Mouse (Mus musculus): ENCODE measurements around the gene Dock6. TPM values are rescaled to one million over a fixed set of nuclear protein-coding genes. Genes with fewer than 3 reads are reported as not detected.

Gene Dock6
- total RNA-seq, 2 experiments from 2014 or later = 63.0 to 66.5 TPM

GRCm38 (mm10) chr9:21754516-21755321 lies 97.7 kb downstream of the Dock6 start:
- DNase-seq = peak; percentile 45 to 58
- intact Hi-C loops (cut with DNase I) = no loop called here

GRCm38 (mm10) chr9:21754003-21754402 lies 98.4 kb downstream of the Dock6 start:
- peak; percentile 90 to 93 for DNase-seq
- intact Hi-C loops (cut with DNase I) = no loop called here

DNA sequence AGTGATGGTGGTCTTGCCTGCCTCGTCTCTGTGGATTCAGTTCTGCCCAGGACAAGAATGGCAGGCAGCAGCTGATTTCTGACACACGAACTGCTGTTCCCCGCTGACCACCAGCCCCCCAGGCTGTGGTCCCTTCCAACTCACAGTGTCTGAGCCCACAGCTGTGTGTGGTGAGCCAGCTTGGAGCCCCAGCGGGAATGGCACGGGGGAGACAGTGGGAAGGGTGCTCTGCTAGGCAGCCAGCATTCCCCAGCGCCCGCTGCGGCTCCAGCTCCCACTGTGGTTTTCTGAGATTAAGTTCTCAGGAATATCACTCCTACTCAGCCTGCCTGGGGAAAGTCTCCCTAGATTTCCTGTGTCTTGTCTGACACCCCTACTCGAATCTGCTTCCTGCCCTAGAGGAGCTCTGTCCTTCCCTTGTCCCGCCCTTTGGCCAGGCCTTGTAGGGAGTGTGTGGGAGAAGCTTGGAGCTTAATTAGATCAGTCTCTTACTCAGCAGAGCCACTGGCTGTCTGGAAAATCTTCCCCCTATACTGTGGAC lies 100.1 kb downstream of the Dock6 start:
- intact Hi-C loops (cut with DNase I) = loop anchor here (1.0 kb wide), 1 partner anchor 51 kb away; no protein-coding TSS in a partner anchor
- peak; percentile 82 for DNase-seq

DNA sequence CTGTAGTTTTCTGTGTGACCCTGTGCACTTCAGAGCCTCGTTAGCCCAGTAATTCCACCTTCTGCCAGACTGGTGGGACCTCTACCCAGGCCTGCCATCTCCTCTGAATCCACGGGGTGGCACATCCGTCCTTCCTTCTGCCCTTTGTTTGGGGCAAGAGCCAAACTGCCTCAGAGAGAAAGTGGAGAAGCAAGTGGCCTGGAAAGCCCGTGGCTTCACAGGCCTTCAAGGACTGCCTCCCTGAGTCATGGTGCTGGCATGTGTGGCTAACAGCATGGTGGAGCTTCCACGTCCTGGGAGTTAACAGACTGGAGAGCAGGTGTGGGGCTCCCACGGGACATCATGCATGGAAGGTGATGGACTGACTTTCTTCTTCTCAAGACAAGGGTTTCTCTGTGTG lies 101.1 kb downstream of the Dock6 start:
- DNase-seq = peak; percentile 68 to 77
- intact Hi-C loops (cut with DNase I) = loop anchor here (2.0 kb wide), 1 partner anchor 119 kb away; no protein-coding TSS in a partner anchor

- no peak for DNase-seq
- intact Hi-C loops (cut with DNase I) = loop anchor here (2.0 kb wide), 1 partner anchor 120 kb away; no protein-coding TSS in a partner anchor
These were observed 102.1 kb downstream of the Dock6 start for GRCm38 (mm10) chr9:21750370-21750769.

Small RNAs within 50 kb of the gene (microRNA-seq; reads per million reads assigned to microRNA genes)
- gene Mir7083 = 8.5 to 17.4 reads per million in 2 experiments

Other genes starting within 250 kb of the Dock6 start
- gene Smarca4, start 236.5 kb downstream of the Dock6 start, total RNA-seq (2021) = 10 to 100 TPM; 55.6 to 59.8 TPM
- 10 to 100 TPM in 1 of 2 experiments, 1 to 10 TPM in 1; 8.5 to 10.7 TPM for gene Ldlr, start 129.2 kb downstream of the Dock6 start, total RNA-seq (2021)
- 10 to 100 TPM; 11.9 to 14.5 TPM for gene Spc24, start 92.3 kb downstream of the Dock6 start, total RNA-seq (2021)
- gene Kank2, start 53.9 kb downstream of the Dock6 start, total RNA-seq (2021) = 10 to 100 TPM; 49.5 to 51.9 TPM
- gene Angptl8, start 17.1 kb downstream of the Dock6 start, total RNA-seq (2021) = under 1 TPM in 1 of 2 experiments, not detected in 1; 0.31 TPM
- gene Rab3d, start 65.6 kb upstream of the Dock6 start, total RNA-seq (2021) = 10 to 100 TPM; 10.3 to 12.6 TPM
- 1 to 10 TPM in 1 of 2 experiments, under 1 TPM in 1; 0.74 to 1.0 TPM for gene Ccdc159, start 74.8 kb upstream of the Dock6 start, total RNA-seq (2021)
- 10 to 100 TPM; 24.3 to 28.6 TPM for gene Tmem205, start 74.9 kb upstream of the Dock6 start, total RNA-seq (2021)
- 1 to 10 TPM; 2.2 to 2.4 TPM for gene Plppr2, start 84.4 kb upstream of the Dock6 start, total RNA-seq (2021)
- 1 to 10 TPM; 8.7 TPM for gene Swsap1, start 103.1 kb upstream of the Dock6 start, total RNA-seq (2021)
- gene Epor, start 110.9 kb upstream of the Dock6 start, total RNA-seq (2021) = 1 to 10 TPM; 3.1 to 4.0 TPM
- gene Rgl3, start 136.8 kb upstream of the Dock6 start, total RNA-seq (2021) = 1 to 10 TPM; 1.3 to 1.4 TPM
- not detected for gene Ccdc151, start 150.0 kb upstream of the Dock6 start, total RNA-seq (2021)
- 10 to 100 TPM; 67.7 to 73.7 TPM for gene Prkcsh, start 150.2 kb upstream of the Dock6 start, total RNA-seq (2021)
- under 1 TPM; 0.26 to 0.47 TPM for gene Elavl3, start 199.4 kb upstream of the Dock6 start, total RNA-seq (2021)
- under 1 TPM in 1 of 2 experiments, not detected in 1; 0.64 TPM for gene Gm49318, start 218.6 kb upstream of the Dock6 start, total RNA-seq (2021)
- 1 to 10 TPM; 5.9 to 7.3 TPM for gene Zfp653, start 218.7 kb upstream of the Dock6 start, total RNA-seq (2021)
- 10 to 100 TPM; 79.0 to 82.6 TPM for gene Ecsit, start 232.8 kb upstream of the Dock6 start, total RNA-seq (2021)
- 1 to 10 TPM; 8.2 to 9.7 TPM for gene Cnn1, start 246.6 kb upstream of the Dock6 start, total RNA-seq (2021)